Mouse (Mus musculus) hindbrain, embryonic 14.5 days (tissue): ENCODE data around the gene Tlr13. TPM values are rescaled to one million over a fixed set of nuclear protein-coding genes. Genes with fewer than 3 reads are reported as not detected.
"Not testable (repeated sequence)": the region's sequence is repeated elsewhere in the genome, so short reads cannot be mapped to it uniquely, and the experiment has no call there.

Experiments used
- ATAC-seq: fragments of 200-750 bp; cut with Nextera tagmentation; 2 replicates; pipeline ENCODE4 v1.8.0; 2017; ENCODE audit warnings: moderate number of reproducible peaks, mild to moderate bottlenecking, moderate TSS enrichment, moderate library complexity; ENCODE audit not compliant: low FRiP score
- DNase-seq: peaks from one replicate; pipeline ENCODE4 v3.0.0-alpha.2; 2015; ENCODE audit warnings: low spot score
- H3K27ac ChIP-seq: fragments of 300-500 bp; sonication (generic); 2 replicates; pipeline ENCODE4 v1.5.1; 2014; ENCODE audit warnings: mild to moderate bottlenecking, moderate library complexity
- H3K27me3 ChIP-seq: fragments of 300-500 bp; sonication (generic); 2 replicates; pipeline ENCODE4 v1.6.1; 2014; ENCODE audit warnings: mild to moderate bottlenecking, low read length, mixed read lengths; ENCODE audit not compliant: control insufficient read depth, insufficient read depth
- H3K36me3 ChIP-seq: fragments of 300-500 bp; sonication (generic); replicated peaks from 2 replicates; pipeline ENCODE4 v1.6.1; 2014; ENCODE audit not compliant: control insufficient read depth, insufficient read depth
- H3K4me1 ChIP-seq: fragments of 300-500 bp; sonication (generic); replicated peaks from 2 replicates; pipeline ENCODE4 v1.6.1; 2014; ENCODE audit warnings: antibody characterized with exemption, low read length, mixed read lengths; ENCODE audit not compliant: control insufficient read depth, insufficient read depth
- H3K4me2 ChIP-seq: fragments of 300-500 bp; sonication (generic); replicated peaks from 2 replicates; pipeline ENCODE4 v1.6.1; 2014; ENCODE audit warnings: mild to moderate bottlenecking, moderate library complexity
- H3K4me3 ChIP-seq: fragments of 300-500 bp; sonication (generic); replicated peaks from 2 replicates; pipeline ENCODE4 v1.5.1; 2014; ENCODE audit warnings: mild to moderate bottlenecking, low read length
- H3K9ac ChIP-seq: fragments of 300-500 bp; sonication (generic); 2 replicates; pipeline ENCODE4 v1.6.1; 2014
- H3K9me3 ChIP-seq: fragments of 300-500 bp; sonication (generic); 2 replicates; pipeline ENCODE4 v1.6.1; 2016; ENCODE audit warnings: low read length; ENCODE audit not compliant: control insufficient read depth
- WGBS: fragments of 180-500 bp; shearing (Covaris S2); extraction: QIAGEN DNeasy Blood & Tissue Kit; methylation state at CpG from one replicate; pipeline ENCODE4 v1.1.7; 2014; 5-methylcytosine and 5-hydroxymethylcytosine counted together
- polyA plus RNA-seq: library from polyadenylated mRNA; unstranded; fragments of >200 nt; fragmentation: Nextera tagmentation; extraction: Ambion mirVana; gene quantifications from 2 replicates; pipeline ENCODE4 v1.2.1, GENCODE M21; 2014

Gene Tlr13
- polyA plus RNA-seq, 1 experiment from 2014 or later = 0.48 TPM

DNA sequence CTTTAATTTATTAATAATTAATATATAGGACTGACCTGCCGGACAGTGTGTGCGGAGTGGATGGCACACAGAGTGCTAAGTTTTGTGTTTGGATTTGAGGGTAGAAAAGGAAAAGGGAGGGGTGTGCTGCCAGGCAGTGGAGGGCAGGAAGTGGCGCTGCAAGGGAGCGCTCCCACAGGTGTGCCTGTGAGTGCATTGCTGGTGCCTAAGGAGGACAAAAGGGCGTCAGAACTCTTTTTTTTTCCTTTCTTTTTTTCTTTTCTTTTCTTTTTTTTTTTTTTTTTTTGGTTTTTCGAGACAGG, 28.8 kb downstream of the Tlr13 start:
- peak overlapping the region; percentile 26 for H3K4me3 ChIP-seq

DNA sequence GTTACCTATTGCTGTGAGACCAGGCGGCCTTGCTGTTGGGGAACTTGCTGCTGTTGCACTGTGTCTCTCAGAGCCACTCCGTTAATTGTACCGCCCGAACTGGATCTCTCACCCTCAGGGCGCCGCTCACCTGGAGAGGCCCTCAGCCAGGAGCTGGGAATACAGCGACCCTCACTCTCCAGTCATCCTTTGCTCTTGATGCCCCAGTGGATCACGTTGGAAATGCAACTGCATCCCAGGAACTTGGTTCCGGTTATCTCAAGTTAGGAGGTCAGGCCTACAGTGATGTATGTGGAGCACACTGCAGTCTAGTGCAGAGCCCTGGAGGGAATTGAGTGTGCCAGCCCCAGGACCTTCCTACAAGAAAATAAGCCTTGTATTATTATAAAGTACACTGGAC, 33.3 kb downstream of the Tlr13 start:
- 60% methylated on average over 9 of the region's 9 CpGs for WGBS
- ATAC-seq (no peak), DNase-seq (no peak)
- H3K4me3 ChIP-seq = no peak overlapping the region
- H3K4me1 ChIP-seq = no peaks in the 10 kb centered on the region
- no peak overlapping the region for H3K9ac ChIP-seq
- no peak overlapping the region for H3K27ac ChIP-seq
- no peak overlapping the region for H3K4me2 ChIP-seq
- no peaks in the 10 kb centered on the region for H3K9me3 ChIP-seq
- no peaks in the 10 kb centered on the region for H3K27me3 ChIP-seq
- H3K36me3 ChIP-seq = no peaks in the 10 kb centered on the region

More for the DNA sequence above, 28.8 kb downstream of the Tlr13 start:
- DNase-seq (no peak), ATAC-seq (peak; percentile 24; the same call in 1 of the 2 replicates)
- peak overlapping the region; percentile 14; the same call in 1 of the 2 replicates for H3K9ac ChIP-seq
- no peaks in the 10 kb centered on the region for H3K27me3 ChIP-seq
- H3K9me3 ChIP-seq = no peaks in the 10 kb centered on the region
- no peak overlapping the region for H3K27ac ChIP-seq
- H3K36me3 ChIP-seq = no peaks in the 10 kb centered on the region
- 62% methylated on average over 5 of the region's 6 CpGs for WGBS
- no peaks in the 10 kb centered on the region for H3K4me1 ChIP-seq
- H3K4me2 ChIP-seq = peak overlapping the region; percentile 51

DNA sequence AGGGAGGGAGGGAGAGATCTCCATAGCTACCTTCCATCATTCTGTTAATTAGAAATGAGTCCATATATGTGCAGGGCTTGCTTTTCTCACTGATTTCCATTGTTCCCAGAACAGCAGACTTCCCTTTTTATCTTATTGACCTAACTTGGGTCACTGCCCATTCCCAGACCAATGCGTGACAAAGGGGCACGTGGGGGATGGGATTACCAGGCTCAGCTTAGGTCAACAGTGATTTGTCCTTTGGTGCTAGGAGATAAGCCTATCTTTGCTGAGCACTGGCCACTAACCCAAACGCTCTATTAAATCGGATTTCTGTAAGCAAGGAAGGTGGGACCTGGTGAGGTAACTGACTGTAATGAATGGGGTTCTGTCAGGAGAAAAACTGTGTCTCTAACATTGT, 41.3 kb downstream of the Tlr13 start:
- ATAC-seq (no peak), DNase-seq (no peak)
- no peak overlapping the region for H3K4me3 ChIP-seq
- H3K9ac ChIP-seq = no peak overlapping the region
- no peaks in the 10 kb centered on the region for H3K9me3 ChIP-seq
- H3K27me3 ChIP-seq = no peaks in the 10 kb centered on the region
- WGBS = 28% methylated on average over 4 of the region's 4 CpGs
- no peaks in the 10 kb centered on the region for H3K36me3 ChIP-seq
- H3K4me1 ChIP-seq = peaks cover 11% of the 10 kb centered on the region; the same call in 1 of the 2 replicates
- H3K27ac ChIP-seq = no peak overlapping the region
- H3K4me2 ChIP-seq = no peak overlapping the region

DNA sequence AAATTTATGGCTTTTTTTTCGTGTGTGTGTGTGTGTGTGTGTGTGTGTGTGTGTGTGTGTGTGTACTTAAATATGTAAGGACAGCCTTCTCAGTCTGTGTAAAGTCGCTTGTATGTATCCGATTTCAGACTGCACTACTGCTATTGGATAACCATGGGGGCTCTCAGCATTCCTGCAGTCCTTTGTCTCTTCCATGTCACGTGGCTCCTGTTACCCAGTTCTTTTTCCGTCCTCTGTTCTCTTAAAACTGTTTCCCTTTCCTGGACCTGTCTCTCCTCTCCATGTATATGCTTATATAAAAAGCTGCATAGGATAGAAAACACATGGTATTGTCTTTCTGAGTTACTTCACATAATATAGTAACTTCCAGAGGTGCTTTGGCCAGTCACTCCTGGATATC, 42.7 kb downstream of the Tlr13 start:
- WGBS = 21% methylated on average over 5 of the region's 5 CpGs

DNA sequence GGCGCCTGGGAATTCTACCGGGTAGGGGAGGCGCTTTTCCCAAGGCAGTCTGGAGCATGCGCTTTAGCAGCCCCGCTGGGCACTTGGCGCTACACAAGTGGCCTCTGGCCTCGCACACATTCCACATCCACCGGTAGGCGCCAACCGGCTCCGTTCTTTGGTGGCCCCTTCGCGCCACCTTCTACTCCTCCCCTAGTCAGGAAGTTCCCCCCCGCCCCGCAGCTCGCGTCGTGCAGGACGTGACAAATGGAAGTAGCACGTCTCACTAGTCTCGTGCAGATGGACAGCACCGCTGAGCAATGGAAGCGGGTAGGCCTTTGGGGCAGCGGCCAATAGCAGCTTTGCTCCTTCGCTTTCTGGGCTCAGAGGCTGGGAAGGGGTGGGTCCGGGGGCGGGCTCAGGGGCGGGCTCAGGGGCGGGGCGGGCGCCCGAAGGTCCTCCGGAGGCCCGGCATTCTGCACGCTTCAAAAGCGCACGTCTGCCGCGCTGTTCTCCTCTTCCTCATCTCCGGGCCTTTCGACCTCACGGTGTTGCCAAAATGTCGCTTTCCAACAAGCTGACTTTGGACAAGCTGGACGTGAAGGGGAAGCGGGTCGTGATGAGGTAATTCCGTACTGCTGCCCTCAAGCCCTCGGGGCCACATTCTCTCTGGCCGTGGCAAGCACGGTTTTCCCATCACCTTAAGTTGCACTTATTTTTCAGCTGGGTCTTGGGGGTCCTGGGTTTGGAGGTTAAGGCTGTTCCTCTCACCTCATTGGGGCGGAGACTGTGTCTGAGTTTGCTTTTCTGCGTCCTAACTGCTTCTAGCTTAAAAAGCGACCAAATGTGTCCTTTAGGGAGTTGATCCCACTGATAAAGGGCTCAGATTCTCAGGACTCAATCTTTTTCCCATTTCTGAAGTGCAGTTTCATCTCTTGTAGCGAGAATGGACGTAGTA, 44.0 kb downstream of the Tlr13 start, which contains the start of gene Pgk1:
TSS of gene Pgk1 (plus strand) at position 388 of the 937 bp plus-strand sequence.
- Histone ChIP-seq H3K4me3 (peak within 1 kb of the TSS; percentile 54), H3K36me3 (no peaks in the 10 kb centered on the region), H3K9ac (peak within 1 kb of the TSS; percentile 72), H3K4me2 (peak within 1 kb of the TSS; percentile 70), H3K27me3 (no peaks in the 10 kb centered on the region), H3K9me3 (no peaks in the 10 kb centered on the region), H3K4me1 (peaks cover 19% of the 10 kb centered on the region), H3K27ac (peak within 1 kb of the TSS; percentile 89)
- DNase-seq = peak; percentile 89
- WGBS = 14% methylated on average over 49 of the region's 55 CpGs
- ATAC-seq = peak; percentile 98

More for the DNA sequence above, 42.7 kb downstream of the Tlr13 start:
- ATAC-seq (peak; percentile 8; the same call in 1 of the 2 replicates), DNase-seq (peak; percentile 52)
- Histone ChIP-seq H3K36me3 (no peaks in the 10 kb centered on the region), H3K9ac (0 out of 2 replicates have a peak overlapping the region, but pooled peaks have one; percentile 55), H3K4me2 (peak overlapping the region; percentile 48; the same call in 1 of the 2 replicates), H3K27me3 (no peaks in the 10 kb centered on the region), H3K4me1 (peaks cover 19% of the 10 kb centered on the region), H3K27ac (peak overlapping the region; percentile 89), H3K4me3 (no peak overlapping the region), H3K9me3 (no peaks in the 10 kb centered on the region)

DNA sequence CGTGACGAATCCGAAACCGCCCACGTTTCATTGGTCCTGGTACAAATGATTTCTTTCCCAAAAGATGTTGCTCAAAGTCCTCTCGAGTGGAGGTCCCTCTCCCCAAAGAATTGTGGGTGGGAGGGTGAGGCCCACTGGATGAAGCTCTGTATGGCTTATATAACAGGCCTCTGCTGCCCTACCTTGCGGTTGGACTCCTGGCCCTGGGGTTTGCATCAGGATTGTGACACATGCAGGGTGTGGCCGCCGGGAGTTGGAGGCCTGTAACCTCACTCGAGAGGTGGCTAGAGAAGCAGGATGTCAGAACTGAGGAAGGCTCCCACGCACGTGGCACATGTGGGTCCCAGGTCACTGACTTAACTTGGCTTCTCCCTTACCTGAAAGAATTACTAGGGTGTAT, 44.7 kb downstream of the Tlr13 start:
- no peaks in the 10 kb centered on the region for H3K9me3 ChIP-seq
- peak overlapping the region; percentile 67; the same call in 1 of the 2 replicates for H3K27ac ChIP-seq
- peaks cover 19% of the 10 kb centered on the region for H3K4me1 ChIP-seq
- H3K27me3 ChIP-seq = no peaks in the 10 kb centered on the region
- H3K9ac ChIP-seq = peak overlapping the region; percentile 72
- DNase-seq = no peak
- peak overlapping the region; percentile 54 for H3K4me3 ChIP-seq
- peak overlapping the region; percentile 70 for H3K4me2 ChIP-seq
- no peak for ATAC-seq
- WGBS = 18% methylated on average over 12 of the region's 12 CpGs
- no peaks in the 10 kb centered on the region for H3K36me3 ChIP-seq

DNA sequence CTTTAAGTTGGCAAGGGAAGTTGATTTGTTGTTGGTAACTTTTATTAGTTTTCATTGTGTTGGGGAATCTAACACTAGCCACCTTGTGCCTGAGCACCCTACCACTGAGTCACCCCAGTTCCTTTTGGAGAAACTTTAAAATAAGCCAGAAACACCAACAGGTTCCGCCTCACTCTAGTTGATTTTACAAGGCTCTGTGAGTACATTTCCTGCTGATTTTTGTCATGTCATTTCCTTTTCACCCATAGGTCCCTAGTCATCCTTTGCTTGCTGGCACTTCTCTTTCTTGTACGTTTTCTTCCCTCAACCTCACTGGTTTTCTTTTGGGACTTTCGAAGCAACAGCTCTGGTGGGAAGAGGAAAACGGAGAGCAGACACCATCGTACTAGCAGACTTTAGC, 46.4 kb downstream of the Tlr13 start:
- Histone ChIP-seq H3K27me3 (no peaks in the 10 kb centered on the region), H3K4me2 (peak overlapping the region; percentile 70), H3K4me3 (peak overlapping the region; percentile 54), H3K27ac (no peak overlapping the region), H3K36me3 (peaks cover 5% of the 10 kb centered on the region), H3K9me3 (no peaks in the 10 kb centered on the region), H3K4me1 (peaks cover 19% of the 10 kb centered on the region), H3K9ac (peak overlapping the region; percentile 17; the same call in 1 of the 2 replicates)
- 62% methylated on average over 5 of the region's 5 CpGs for WGBS
- DNase-seq (no peak), ATAC-seq (no peak)

DNA sequence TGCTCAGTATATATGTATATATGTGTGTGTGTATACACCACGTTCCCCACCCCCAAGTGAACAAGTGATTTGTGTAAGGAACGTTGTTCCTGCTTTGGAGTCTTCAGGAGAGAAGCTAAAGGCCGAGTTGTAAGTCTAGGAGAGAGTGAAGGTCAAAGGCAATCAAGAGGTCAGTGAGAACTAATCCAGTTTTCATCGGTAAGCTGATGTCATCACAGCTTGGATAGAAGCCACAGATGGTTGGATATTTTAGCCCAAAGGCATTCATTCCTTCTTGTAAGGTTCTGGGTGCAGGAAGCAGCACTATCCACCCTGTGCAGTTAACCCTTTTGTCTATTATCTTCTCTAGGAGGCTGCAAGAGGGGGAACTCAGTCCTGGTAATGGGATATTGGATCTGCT, 47.1 kb downstream of the Tlr13 start:
- Histone ChIP-seq H3K27ac (no peak overlapping the region; the same call in 1 of the 2 replicates), H3K36me3 (peaks cover 13% of the 10 kb centered on the region), H3K9ac (no peak overlapping the region), H3K4me2 (peak overlapping the region; percentile 70), H3K27me3 (no peaks in the 10 kb centered on the region), H3K9me3 (no peaks in the 10 kb centered on the region), H3K4me1 (peaks cover 19% of the 10 kb centered on the region), H3K4me3 (no peak overlapping the region)
- 33% methylated on average over 4 of the region's 4 CpGs for WGBS
- DNase-seq (no peak), ATAC-seq (no peak)

DNA sequence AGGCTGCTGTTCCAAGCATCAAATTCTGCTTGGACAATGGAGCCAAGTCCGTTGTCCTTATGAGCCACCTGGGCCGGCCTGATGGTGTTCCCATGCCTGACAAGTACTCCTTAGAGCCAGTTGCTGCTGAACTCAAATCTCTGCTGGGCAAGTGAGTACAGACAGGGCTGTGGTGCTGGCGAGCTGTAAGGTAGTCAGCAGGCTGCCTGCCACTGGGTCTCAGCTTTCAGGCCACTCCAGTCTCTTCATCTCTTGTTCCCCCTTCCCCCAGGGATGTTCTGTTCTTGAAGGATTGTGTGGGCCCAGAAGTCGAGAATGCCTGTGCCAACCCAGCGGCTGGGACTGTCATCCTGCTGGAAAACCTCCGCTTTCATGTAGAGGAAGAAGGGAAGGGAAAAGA, 51.4 kb downstream of the Tlr13 start:
- not testable (repeated sequence) for H3K9me3 ChIP-seq, H3K4me2 ChIP-seq, H3K9ac ChIP-seq, H3K27me3 ChIP-seq, H3K4me3 ChIP-seq, H3K27ac ChIP-seq, H3K4me1 ChIP-seq, DNase-seq, ATAC-seq
- H3K36me3 ChIP-seq = peaks cover 40% of the 10 kb centered on the region
- WGBS = 87% methylated on average over 6 of the region's 6 CpGs
